Mouse (Mus musculus): ENCODE data around the gene Drosha.

DNA sequence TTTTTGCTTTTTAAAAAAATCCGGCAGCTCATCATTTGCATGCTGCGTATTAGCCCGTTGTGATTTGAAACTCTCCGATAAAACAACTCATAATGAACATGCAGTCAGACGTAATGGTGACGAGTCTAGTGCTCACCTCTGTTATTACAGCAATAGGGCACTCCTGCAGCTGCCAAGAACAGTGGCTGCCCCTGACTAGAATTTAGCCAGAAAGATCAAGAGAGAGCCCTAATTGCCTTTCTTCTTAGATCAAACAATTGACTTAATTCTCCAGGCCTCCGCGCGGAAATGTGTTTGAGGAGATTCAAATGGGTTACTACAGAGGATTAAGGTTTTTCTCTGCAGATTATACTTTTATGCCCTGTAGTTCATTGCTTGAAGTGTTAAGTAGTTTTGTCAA lies 116.5 kb downstream of the Drosha start:
- TF ChIP-seq GATA1 (IDR thresholded peaks at IDR 0.05; ENCODE audit: borderline replicate concordance, low read length) (no peak), FLI1 (IDR thresholded peaks at IDR 0.05; ENCODE audit: low read length) (no peak)
